In the genomic region with DNA sequence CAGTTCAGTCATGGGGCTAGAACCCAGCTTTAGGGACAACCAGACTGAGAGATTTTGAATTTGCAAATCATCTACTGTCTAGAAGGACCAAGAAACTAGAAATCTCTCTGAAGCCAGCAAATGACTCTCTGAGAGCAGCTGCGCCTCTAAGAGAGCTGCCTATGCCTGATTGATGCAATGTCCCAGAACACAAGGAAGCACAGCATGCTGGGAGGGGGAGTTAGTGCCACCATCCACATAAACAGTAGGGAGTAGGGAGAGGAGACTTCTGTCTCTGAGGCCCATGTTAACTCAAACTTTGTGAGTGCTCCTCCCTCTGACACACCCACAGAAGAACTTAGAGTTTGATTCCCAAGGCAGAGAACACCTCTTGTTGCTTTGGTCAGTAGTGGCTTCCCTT, we compare ENCODE assay signal across 20 mouse cellular contexts. TPM values are rescaled to one million over a fixed set of nuclear protein-coding genes. Genes with fewer than 3 reads are reported as not detected.
"Had no signal": no experiment of that assay in that cellular context is flagged by ENCODE, and none has a peak within 500 bp of the region (broad histone marks: within the 10 kb centered on the region; RNA-seq: fewer than 3 reads in every experiment).

No protein-coding gene starts in this region.

- H3K27ac ChIP-seq: lung, embryonic 15.5 days; macrophage; midbrain, embryonic 15.5 days; neural tube, embryonic 12.5 days; stomach, embryonic 15.5 days; stomach, postnatal 0 days had no signal

- H3K9me3 ChIP-seq: lung, embryonic 15.5 days; megakaryocyte, embryonic 14.5 days; midbrain, embryonic 13.5 days; midbrain, embryonic 15.5 days; neural tube, embryonic 12.5 days; stomach, embryonic 15.5 days had no signal

- H3K9ac ChIP-seq: lung, embryonic 15.5 days; midbrain, embryonic 13.5 days; midbrain, embryonic 15.5 days; neural tube, embryonic 12.5 days; stomach, embryonic 15.5 days had no signal

- DNase-seq: lung, adult 2 months; lung, postnatal 14 days; lung, postnatal 36 days; right cerebral cortex, postnatal 14 days; thymus, adult 2 months; thymus, postnatal 25 days; thymus, postnatal 4 days had no signal

- H3K36me3 ChIP-seq: lung, embryonic 15.5 days; midbrain, embryonic 13.5 days; midbrain, embryonic 15.5 days; neural tube, embryonic 12.5 days; stomach, embryonic 15.5 days had no signal

- H3K27me3 ChIP-seq: lung, embryonic 15.5 days; megakaryocyte, embryonic 14.5 days; midbrain, embryonic 13.5 days; midbrain, embryonic 15.5 days; neural tube, embryonic 12.5 days; stomach, embryonic 15.5 days had no signal

- H3K4me2 ChIP-seq: lung, embryonic 15.5 days; midbrain, embryonic 11.5 days; midbrain, embryonic 13.5 days; midbrain, embryonic 15.5 days; neural tube, embryonic 12.5 days; stomach, embryonic 15.5 days had no signal

- H3K4me1 ChIP-seq: lung, embryonic 15.5 days; megakaryocyte, embryonic 14.5 days; midbrain, embryonic 13.5 days; midbrain, embryonic 15.5 days; neural tube, embryonic 12.5 days; stomach, embryonic 15.5 days had no signal

- ATAC-seq: lung, postnatal 0 days had no signal

- H3K4me3 ChIP-seq: lung, embryonic 15.5 days; megakaryocyte, embryonic 14.5 days; midbrain, embryonic 13.5 days; midbrain, embryonic 15.5 days; neural tube, embryonic 12.5 days; stomach, embryonic 15.5 days had no signal

RNA-seq across cellular contexts. Expression of gene B3gat1, which starts 44.4 kb away (rescaled TPM):
- total RNA-seq: megakaryocyte progenitor cell, adult 5-6 weeks; monocyte, adult 5-6 weeks; neutrophil, adult 5-6 weeks had no signal
- polyA plus RNA-seq: lung, postnatal 0 days; macrophage had no signal
